Mouse (Mus musculus) neural tube, embryonic 15.5 days (tissue): ENCODE measurements at regions not wholly inside any gene's neighbourhood (a gene's known extent, or its start where the extent isn't known, plus 50 kb on each side); places are given as distances from the start of the nearest gene placed in this dataset.

Source experiments
- ATAC-seq: fragments of 200-750 bp; cut with Nextera tagmentation; 2 replicates; pipeline ENCODE4 v1.8.0; 2017; ENCODE audit warnings: mild to moderate bottlenecking, moderate TSS enrichment, moderate library complexity; ENCODE audit not compliant: low FRiP score
- H3K27ac ChIP-seq: fragments of 300-500 bp; sonication (generic); replicated peaks from 2 replicates; pipeline ENCODE4 v1.5.1; 2015; ENCODE audit warnings: mild to moderate bottlenecking, inconsistent platforms
- H3K27me3 ChIP-seq: fragments of 300-500 bp; sonication (generic); replicated peaks from 2 replicates; pipeline ENCODE4 v1.6.1; 2015; ENCODE audit warnings: inconsistent platforms
- H3K36me3 ChIP-seq: fragments of 300-500 bp; sonication (generic); 2 replicates; pipeline ENCODE4 v1.6.1; 2015; ENCODE audit warnings: inconsistent platforms
- H3K4me1 ChIP-seq: fragments of 300-500 bp; sonication (generic); 2 replicates; pipeline ENCODE4 v1.6.1; 2015; ENCODE audit warnings: inconsistent platforms
- H3K4me2 ChIP-seq: fragments of 300-500 bp; sonication (generic); 2 replicates; pipeline ENCODE4 v1.6.1; 2015; ENCODE audit warnings: inconsistent platforms, mild to moderate bottlenecking, moderate library complexity
- H3K4me3 ChIP-seq: fragments of 300-500 bp; sonication (generic); replicated peaks from 2 replicates; pipeline ENCODE4 v1.5.1; 2015; ENCODE audit warnings: mild to moderate bottlenecking, inconsistent platforms
- H3K9ac ChIP-seq: fragments of 300-500 bp; sonication (generic); replicated peaks from 2 replicates; pipeline ENCODE4 v1.6.1; 2015; ENCODE audit warnings: mild to moderate bottlenecking, inconsistent platforms
- H3K9me3 ChIP-seq: fragments of 300-500 bp; sonication (generic); replicated peaks from 2 replicates; pipeline ENCODE4 v1.6.1; 2016; ENCODE audit warnings: inconsistent platforms
- WGBS: fragments of 180-500 bp; shearing (Covaris S2); methylation state at CpG from one replicate; pipeline ENCODE4 v1.1.7; 2015; ENCODE audit warnings: mixed read lengths; 5-methylcytosine and 5-hydroxymethylcytosine counted together

DNA sequence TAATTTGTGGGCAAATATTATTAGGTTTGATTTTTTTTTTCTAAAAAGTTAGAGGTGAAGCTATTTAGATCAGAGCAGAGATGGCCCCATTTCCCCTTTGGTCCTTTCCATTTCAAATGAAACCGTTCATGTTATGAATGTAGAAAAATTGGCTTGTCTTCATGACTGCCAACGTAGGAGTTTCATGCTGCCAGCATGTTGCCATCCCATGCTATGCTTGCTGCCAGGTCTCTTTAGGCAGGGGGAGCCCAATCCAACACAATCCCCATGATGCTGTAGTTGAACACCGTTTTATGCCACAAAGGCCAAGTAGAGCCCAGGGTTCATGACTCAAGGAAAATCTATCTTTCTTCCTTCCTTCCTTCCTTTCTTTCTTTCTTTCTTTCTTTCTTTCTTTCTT lies 259.5 kb downstream of the Abcc12 start:
- H3K4me1 ChIP-seq = peaks cover 16% of the 10 kb centered on the region
- H3K4me3 ChIP-seq = no peak overlapping the region
- WGBS = 76% methylated on average over 3 of the region's 3 CpGs
- no peak for ATAC-seq
- H3K9me3 ChIP-seq = no peaks in the 10 kb centered on the region
- no peak overlapping the region for H3K9ac ChIP-seq
- no peak overlapping the region for H3K27ac ChIP-seq
- H3K27me3 ChIP-seq = no peaks in the 10 kb centered on the region
- H3K4me2 ChIP-seq = no peak overlapping the region
- H3K36me3 ChIP-seq = no peaks in the 10 kb centered on the region

DNA sequence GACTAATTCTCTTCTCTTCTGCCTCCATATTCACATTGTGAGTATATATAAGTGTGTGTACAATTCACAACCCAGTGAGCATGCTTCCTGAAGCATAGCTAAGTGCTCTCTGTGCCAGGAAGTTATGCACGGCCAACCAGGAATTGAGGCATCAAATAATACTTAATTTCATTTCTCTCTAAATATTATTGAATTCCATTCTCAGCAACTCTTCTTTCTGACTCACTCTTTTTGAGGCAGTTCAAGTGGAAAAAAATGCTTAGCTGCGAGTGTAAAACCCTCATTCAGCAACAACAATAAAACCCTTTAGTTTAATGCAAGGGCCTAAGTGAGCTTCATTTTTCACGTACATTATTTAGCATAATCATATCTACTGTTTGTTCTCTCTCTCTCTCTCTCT lies 262.0 kb downstream of the Abcc12 start:
- no peak overlapping the region for H3K4me3 ChIP-seq
- no peaks in the 10 kb centered on the region for H3K9me3 ChIP-seq
- ATAC-seq = no peak
- H3K4me2 ChIP-seq = no peak overlapping the region
- 0 out of 2 replicates have a peak, but pooled peaks cover 2% of the 10 kb centered on the region for H3K4me1 ChIP-seq
- WGBS = 55% methylated on average over 3 of the region's 3 CpGs
- H3K9ac ChIP-seq = no peak overlapping the region
- H3K36me3 ChIP-seq = no peaks in the 10 kb centered on the region
- no peaks in the 10 kb centered on the region for H3K27me3 ChIP-seq
- H3K27ac ChIP-seq = no peak overlapping the region

DNA sequence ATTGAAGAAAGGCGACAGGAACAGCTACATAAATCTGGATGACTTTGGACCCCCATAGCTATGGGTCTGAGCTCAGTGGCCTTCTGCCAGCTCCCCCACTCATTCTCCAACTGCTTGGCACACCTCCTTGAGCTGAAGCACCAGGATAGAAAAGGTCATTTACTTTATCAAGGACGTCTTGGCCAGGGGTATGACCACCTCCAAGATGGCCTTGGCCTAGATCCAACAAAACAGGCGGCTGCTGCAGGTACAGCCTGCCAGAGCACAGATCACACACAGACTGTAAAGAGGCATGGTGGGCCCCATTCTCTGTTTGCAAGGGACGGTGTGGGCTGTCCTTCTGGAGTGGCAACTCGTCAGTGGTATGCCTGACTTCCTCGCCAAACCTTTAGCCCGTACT lies 264.2 kb downstream of the Abcc12 start:
- Histone ChIP-seq H3K27me3 (no peaks in the 10 kb centered on the region), H3K4me1 (no peaks in the 10 kb centered on the region), H3K9ac (no peak overlapping the region), H3K27ac (no peak overlapping the region), H3K9me3 (no peaks in the 10 kb centered on the region), H3K4me2 (no peak overlapping the region), H3K4me3 (no peak overlapping the region), H3K36me3 (no peaks in the 10 kb centered on the region)
- 82% methylated on average over 7 of the region's 7 CpGs for WGBS
- ATAC-seq = no peak

DNA sequence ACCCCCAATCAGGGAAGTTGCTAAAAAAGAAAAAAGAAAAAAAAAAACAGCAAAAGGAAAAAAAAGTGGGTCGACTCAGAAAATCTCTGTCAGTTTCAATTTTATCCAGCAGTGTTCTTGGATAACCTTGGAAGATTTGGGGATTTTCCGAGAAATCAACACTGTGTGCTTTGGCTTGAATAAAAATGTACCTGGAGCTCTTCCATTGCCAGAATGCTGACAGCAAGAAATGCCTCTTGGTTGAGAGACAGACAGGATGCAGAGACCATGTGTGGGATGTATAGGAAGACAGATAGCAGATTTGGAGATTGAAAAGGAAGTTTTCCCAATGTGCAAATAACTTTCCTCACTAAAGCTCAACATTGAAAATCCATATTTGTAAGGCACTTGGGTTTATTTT lies 271.0 kb downstream of the Abcc12 start:
- Histone ChIP-seq H3K9ac (no peak overlapping the region), H3K36me3 (no peaks in the 10 kb centered on the region), H3K4me2 (no peak overlapping the region), H3K27me3 (no peaks in the 10 kb centered on the region), H3K27ac (0 out of 2 replicates have a peak overlapping the region, but pooled peaks have one; percentile 7), H3K9me3 (no peaks in the 10 kb centered on the region), H3K4me1 (no peaks in the 10 kb centered on the region), H3K4me3 (no peak overlapping the region)
- ATAC-seq = no peak
- 79% methylated on average over 2 of the region's 2 CpGs for WGBS

DNA sequence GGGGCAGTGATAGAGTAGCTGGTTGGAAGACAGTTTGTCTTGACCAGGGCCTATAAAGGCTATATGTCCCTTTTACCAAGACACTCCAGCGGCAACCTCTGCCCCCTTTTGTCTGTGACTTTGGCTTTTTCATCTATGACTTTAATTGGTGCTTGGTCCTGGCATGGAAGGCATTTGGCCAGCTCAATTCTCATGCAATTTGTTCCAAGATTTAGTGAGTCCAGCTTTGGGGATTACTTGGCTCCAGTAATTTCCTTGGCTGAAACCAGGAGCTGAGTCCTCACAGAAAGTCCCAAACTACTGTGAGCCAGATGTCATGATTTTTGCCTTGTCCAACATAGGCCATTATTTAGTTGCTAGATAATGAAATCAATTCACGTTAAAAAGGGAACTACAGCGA lies 273.1 kb downstream of the Abcc12 start:
- WGBS = 83% methylated on average over 3 of the region's 3 CpGs
- H3K27ac ChIP-seq = no peak overlapping the region
- no peak for ATAC-seq
- H3K4me1 ChIP-seq = no peaks in the 10 kb centered on the region
- no peaks in the 10 kb centered on the region for H3K36me3 ChIP-seq
- H3K4me2 ChIP-seq = no peak overlapping the region
- no peaks in the 10 kb centered on the region for H3K9me3 ChIP-seq
- no peak overlapping the region for H3K9ac ChIP-seq
- H3K4me3 ChIP-seq = no peak overlapping the region
- no peaks in the 10 kb centered on the region for H3K27me3 ChIP-seq

DNA sequence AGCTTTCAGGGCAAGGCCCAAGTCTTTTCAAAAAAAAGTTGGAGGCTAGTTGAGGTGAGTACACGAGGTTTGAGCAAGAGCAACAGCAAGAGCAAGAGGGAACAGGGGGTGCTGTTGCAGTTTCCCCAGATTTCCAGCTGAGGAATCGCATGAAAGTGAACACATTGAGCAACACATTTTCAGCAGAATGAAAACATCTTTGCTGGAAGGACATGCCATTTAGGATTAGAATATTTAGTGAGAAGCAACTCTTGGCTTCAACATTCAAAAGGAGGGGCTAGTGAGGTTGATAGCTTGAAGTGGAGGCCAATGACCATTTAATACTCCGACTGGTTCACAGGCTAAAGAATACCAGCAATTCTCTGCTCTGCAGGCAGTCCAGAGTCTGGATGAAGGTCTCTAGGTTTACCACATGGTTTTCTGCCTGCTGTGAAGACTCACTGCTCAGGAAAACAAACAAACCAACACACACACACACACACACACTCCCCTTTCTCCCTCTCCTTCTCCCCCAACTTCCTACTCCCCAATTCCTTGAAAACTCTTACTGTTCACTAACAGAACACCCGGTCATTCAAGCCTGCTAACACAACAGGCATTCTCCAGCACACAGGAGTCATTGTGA lies 278.5 kb downstream of the Abcc12 start:
- Histone ChIP-seq H3K9ac (no peak overlapping the region), H3K27me3 (no peaks in the 10 kb centered on the region), H3K9me3 (no peaks in the 10 kb centered on the region), H3K4me2 (no peak overlapping the region), H3K36me3 (no peaks in the 10 kb centered on the region), H3K27ac (no peak overlapping the region), H3K4me1 (no peaks in the 10 kb centered on the region), H3K4me3 (no peak overlapping the region)
- no peak for ATAC-seq
- WGBS = 35% methylated on average over 4 of the region's 4 CpGs

DNA sequence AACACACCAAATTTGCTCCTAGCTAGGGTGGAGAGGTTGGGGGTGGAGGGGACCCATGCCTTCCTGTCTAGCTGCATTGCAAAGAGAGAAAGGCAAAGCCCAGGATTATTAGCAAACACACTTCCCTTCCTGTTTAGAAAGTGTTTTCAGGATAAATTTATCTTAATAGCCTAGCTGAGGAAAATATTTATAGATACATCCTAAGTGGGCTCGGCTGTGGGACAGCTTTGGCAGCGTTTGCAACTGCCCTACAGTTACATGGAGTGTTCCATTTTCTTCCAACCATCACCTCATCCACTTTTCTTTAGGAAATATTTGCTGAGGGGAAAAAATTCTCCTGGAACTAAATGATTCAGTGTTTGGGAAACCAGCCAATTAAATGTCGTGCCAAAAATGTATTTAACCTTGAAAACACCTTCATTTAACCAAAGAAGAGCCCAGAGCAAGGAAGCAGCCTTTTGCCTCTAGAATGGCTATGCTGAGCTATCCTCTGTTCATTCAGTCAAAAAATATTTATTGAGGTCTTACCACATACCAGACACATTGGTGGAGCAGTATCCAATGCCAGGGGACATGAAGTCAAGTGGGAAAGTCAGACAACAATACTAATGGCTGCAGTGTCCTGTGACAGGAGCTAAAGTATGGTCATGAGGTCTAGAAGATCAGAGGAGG lies 291.6 kb downstream of the Abcc12 start:
- Histone ChIP-seq H3K4me2 (no peak overlapping the region), H3K4me1 (no peaks in the 10 kb centered on the region), H3K9me3 (no peaks in the 10 kb centered on the region), H3K4me3 (no peak overlapping the region), H3K9ac (no peak overlapping the region), H3K36me3 (no peaks in the 10 kb centered on the region), H3K27me3 (no peaks in the 10 kb centered on the region), H3K27ac (no peak overlapping the region)
- no peak for ATAC-seq
- 85% methylated on average over 3 of the region's 3 CpGs for WGBS

DNA sequence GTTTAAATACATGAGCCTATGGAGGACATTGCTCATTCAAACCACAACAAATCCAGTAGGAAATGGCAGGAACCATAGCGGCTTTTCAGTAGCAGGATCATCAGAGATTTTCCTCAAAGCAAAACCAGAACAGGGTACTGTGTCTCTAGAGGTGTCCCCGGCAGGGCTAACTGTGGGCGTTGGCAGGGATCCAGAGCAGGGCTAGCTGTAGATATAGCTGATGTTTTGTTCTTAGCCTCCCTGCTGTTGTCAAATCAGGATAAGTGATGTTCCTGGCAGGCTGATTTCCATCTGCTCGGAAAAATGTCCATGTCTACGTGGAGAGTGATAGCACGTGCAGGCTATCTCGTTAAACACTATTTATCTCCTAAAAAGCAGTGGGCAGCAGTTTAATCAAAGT lies 297.6 kb downstream of the Abcc12 start:
- no peak for ATAC-seq
- no peak overlapping the region for H3K4me3 ChIP-seq
- H3K9ac ChIP-seq = no peak overlapping the region
- no peaks in the 10 kb centered on the region for H3K36me3 ChIP-seq
- no peaks in the 10 kb centered on the region for H3K9me3 ChIP-seq
- no peak overlapping the region for H3K4me2 ChIP-seq
- H3K27ac ChIP-seq = no peak overlapping the region
- H3K27me3 ChIP-seq = no peaks in the 10 kb centered on the region
- H3K4me1 ChIP-seq = 0 out of 2 replicates have a peak, but pooled peaks cover 5% of the 10 kb centered on the region
- WGBS = 25% methylated on average over 7 of the region's 7 CpGs

DNA sequence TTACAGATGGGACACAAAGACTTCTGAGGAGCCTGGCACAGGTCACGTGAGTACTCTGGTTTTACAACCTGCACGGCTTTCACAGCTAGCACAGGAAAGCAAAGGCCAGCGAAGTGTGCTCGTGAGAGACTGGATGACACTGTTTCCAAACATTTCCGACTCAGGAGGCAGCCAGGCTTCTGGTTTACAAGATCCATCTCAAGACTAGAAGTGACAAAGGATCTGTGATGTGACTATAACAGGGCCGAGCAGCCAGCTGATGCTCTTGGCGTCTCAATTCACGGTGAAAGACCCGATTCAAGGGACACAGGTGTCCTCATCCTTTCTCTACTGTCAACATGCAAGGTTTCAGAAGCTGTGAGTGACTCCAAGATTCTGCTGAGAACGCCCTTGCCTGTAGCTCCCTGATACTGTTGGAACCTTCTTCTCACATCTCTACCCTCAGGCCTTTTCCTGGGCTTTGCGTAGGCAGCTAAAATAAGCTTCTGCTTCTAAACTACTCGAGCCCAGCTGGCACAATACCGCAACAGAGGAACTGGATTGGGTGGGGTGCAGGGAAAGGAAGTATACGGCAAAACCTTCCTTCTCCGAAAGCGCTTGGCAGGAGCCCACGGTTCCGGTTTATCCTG lies 300.3 kb downstream of the Abcc12 start:
- no peaks in the 10 kb centered on the region for H3K9me3 ChIP-seq
- H3K4me3 ChIP-seq = no peak overlapping the region
- no peaks in the 10 kb centered on the region for H3K36me3 ChIP-seq
- 0 out of 2 replicates have a peak, but pooled peaks cover 5% of the 10 kb centered on the region for H3K4me1 ChIP-seq
- no peaks in the 10 kb centered on the region for H3K27me3 ChIP-seq
- no peak overlapping the region for H3K4me2 ChIP-seq
- ATAC-seq = no peak
- WGBS = 74% methylated on average over 18 of the region's 18 CpGs
- H3K9ac ChIP-seq = no peak overlapping the region
- no peak overlapping the region for H3K27ac ChIP-seq

DNA sequence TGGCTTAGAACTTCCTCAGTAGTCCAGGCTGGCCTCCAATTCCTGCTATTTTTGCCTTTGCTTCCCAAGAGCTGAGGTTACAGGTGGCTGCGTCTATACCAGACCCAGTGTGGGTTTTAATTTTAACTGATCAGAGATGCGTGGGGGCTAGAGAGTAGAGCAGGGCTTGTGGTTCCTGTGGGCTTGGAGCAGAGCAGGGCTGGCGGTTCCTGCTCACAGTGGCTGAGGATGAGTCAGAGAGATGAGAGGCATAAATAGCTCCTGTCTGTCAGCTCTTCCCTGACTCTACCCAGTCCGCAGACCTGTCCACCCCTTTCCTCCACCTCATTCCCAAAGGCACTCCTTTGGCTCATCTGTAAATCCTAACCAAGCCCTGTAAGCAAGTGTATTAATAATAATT lies 304.8 kb downstream of the Abcc12 start:
- Histone ChIP-seq H3K4me2 (no peak overlapping the region), H3K9me3 (no peaks in the 10 kb centered on the region), H3K9ac (no peak overlapping the region), H3K4me3 (no peak overlapping the region), H3K27ac (no peak overlapping the region), H3K36me3 (no peaks in the 10 kb centered on the region), H3K27me3 (no peaks in the 10 kb centered on the region), H3K4me1 (peaks cover 11% of the 10 kb centered on the region)
- 91% methylated on average over 4 of the region's 4 CpGs for WGBS
- ATAC-seq = no peak

DNA sequence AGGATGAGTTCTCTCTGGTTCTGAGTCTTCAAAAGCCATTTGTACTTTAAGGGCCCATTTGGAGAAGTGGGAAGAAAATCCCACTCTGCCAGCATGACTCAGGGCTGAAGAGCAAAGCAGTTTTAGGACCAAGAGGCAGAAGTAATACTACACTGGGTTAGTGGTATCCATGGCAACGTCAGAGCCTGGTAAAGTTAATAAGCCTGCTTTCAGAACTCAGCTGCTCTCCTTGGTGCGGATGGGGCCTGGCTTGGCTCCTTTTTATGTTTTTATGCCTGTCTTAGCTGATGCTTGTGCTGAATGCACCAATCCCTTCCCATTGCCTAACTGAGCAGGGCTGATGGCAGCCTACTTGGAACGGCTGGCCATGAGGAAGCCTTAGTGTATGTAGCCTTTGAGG lies 306.7 kb downstream of the Abcc12 start:
- peaks cover 11% of the 10 kb centered on the region for H3K4me1 ChIP-seq
- no peaks in the 10 kb centered on the region for H3K27me3 ChIP-seq
- ATAC-seq = no peak
- peak overlapping the region; percentile 37; the same call in 1 of the 2 replicates for H3K27ac ChIP-seq
- no peak overlapping the region for H3K4me2 ChIP-seq
- H3K9me3 ChIP-seq = no peaks in the 10 kb centered on the region
- no peak overlapping the region for H3K4me3 ChIP-seq
- no peaks in the 10 kb centered on the region for H3K36me3 ChIP-seq
- no peak overlapping the region for H3K9ac ChIP-seq
- 20% methylated on average over 3 of the region's 3 CpGs for WGBS

DNA sequence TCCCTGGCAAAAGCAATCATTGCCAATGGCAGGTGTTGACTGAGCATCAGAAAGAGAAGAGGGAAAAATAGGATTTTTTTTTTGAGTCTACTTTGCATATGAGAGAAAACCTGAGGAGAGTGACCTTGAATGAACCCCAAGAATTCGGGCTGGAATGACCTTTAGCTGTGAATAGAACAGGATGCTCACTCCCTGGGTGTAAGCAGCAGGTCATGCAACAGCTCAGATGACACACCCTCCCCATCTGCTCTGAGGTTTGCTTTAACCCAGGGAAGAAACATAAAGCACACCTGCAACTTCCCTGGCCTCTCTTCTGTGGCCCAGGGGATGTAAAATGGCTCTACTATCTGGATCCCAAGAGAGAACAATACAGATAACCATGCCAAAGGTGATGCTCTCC lies 307.9 kb downstream of the Abcc12 start:
- H3K27me3 ChIP-seq = no peaks in the 10 kb centered on the region
- peaks cover 11% of the 10 kb centered on the region for H3K4me1 ChIP-seq
- H3K9me3 ChIP-seq = no peaks in the 10 kb centered on the region
- H3K27ac ChIP-seq = no peak overlapping the region
- no peak overlapping the region for H3K4me2 ChIP-seq
- ATAC-seq = no peak
- H3K9ac ChIP-seq = no peak overlapping the region
- H3K4me3 ChIP-seq = no peak overlapping the region
- WGBS = 19% methylated on average over 1 of the region's 1 CpGs
- no peaks in the 10 kb centered on the region for H3K36me3 ChIP-seq
